ENCODE assay signal across 20 mouse cellular contexts in the genomic region with DNA sequence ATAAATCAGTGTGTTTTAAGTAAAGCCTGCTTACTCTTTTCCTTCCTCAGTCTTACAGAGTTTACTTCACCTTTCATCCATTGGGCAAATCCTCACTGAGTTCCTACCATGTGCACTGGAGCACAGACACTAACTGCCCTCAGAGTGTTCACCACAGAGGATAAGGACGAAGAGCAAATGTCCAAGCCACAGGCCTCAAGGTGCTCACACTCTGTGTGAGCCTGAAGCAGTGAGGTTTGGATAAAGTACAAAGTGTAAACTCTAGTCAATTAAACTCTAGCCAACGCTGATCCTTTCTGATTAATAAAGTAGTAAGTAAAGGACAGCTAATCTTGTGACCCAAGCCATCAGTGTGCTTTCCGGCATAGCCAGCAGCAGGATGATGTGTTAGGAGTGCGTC. TPM values are rescaled to one million over a fixed set of nuclear protein-coding genes. Genes with fewer than 3 reads are reported as not detected.
DNase-seq lines count a peak whose midpoint lies in the region; ATAC-seq and TF ChIP-seq lines count a peak whose summit lies in the region.
"Had no signal": no experiment of that assay in that cellular context is flagged by ENCODE, and none has a peak within 500 bp of the region (broad histone marks: within the 10 kb centered on the region; RNA-seq: fewer than 3 reads in every experiment).

No protein-coding gene starts in this region.

- no peaks in the 10 kb centered on the region for H3K4me1 ChIP-seq in kidney, embryonic 16.5 days (ENCODE audit: insufficient read depth, low read length)
- H3K4me1 ChIP-seq in kidney, postnatal 0 days (replicated peaks; ENCODE audit: insufficient read depth, low read length) = no peaks in the 10 kb centered on the region
- H3K4me1 ChIP-seq: forebrain, embryonic 13.5 days; hindbrain, embryonic 12.5 days had no signal

- H3K27ac ChIP-seq in kidney, embryonic 16.5 days (ENCODE audit: low read length) = no peak overlapping the region
- no peak overlapping the region for H3K27ac ChIP-seq in kidney, postnatal 0 days
- H3K27ac ChIP-seq: forebrain, embryonic 10.5 days; forebrain, embryonic 13.5 days; hindbrain, embryonic 12.5 days had no signal

- H3K27me3 ChIP-seq in kidney, embryonic 16.5 days (ENCODE audit: insufficient read depth, low read length) = no peaks in the 10 kb centered on the region
- H3K27me3 ChIP-seq in kidney, postnatal 0 days (ENCODE audit: insufficient read depth, low read length) = no peaks in the 10 kb centered on the region
- H3K27me3 ChIP-seq: forebrain, embryonic 13.5 days; hindbrain, embryonic 12.5 days had no signal

- no peak for ATAC-seq in kidney, embryonic 16.5 days (ENCODE audit: low FRiP score, low TSS enrichment)
- peak; percentile 63; the same call in 1 of the 2 replicates for ATAC-seq in kidney, postnatal 0 days (replicated peaks; ENCODE audit: low FRiP score, low read depth)
- ATAC-seq: activated CD4-positive, CD25-positive, alpha-beta regulatory T cell, adult 4 months; forebrain, embryonic 13.5 days; forebrain, embryonic 16.5 days had no signal

- 80% methylated on average over 4 of the region's 4 CpGs for WGBS in kidney, embryonic 16.5 days
- 80% methylated on average over 4 of the region's 4 CpGs for WGBS in kidney, postnatal 0 days

- H3K4me3 ChIP-seq in kidney, embryonic 16.5 days (ENCODE audit: low read length) = no peak overlapping the region
- no peak overlapping the region for H3K4me3 ChIP-seq in kidney, postnatal 0 days (replicated peaks; ENCODE audit: low read depth, low read length)
- H3K4me3 ChIP-seq: forebrain, embryonic 10.5 days; forebrain, embryonic 13.5 days; hindbrain, embryonic 12.5 days had no signal

- no peaks in the 10 kb centered on the region for H3K36me3 ChIP-seq in kidney, embryonic 16.5 days (ENCODE audit: insufficient read depth, low read length)
- H3K36me3 ChIP-seq in kidney, postnatal 0 days (ENCODE audit: insufficient read depth, low read length) = no peaks in the 10 kb centered on the region
- H3K36me3 ChIP-seq: forebrain, embryonic 10.5 days; hindbrain, embryonic 12.5 days had no signal

- TF ChIP-seq CTCF in kidney, postnatal 0 days (IDR thresholded peaks at IDR 0.05; ENCODE audit: low read depth) = no peak

- no peak overlapping the region for H3K9ac ChIP-seq in kidney, embryonic 16.5 days (replicated peaks; ENCODE audit: low read length)
- no peak overlapping the region for H3K9ac ChIP-seq in kidney, postnatal 0 days (ENCODE audit: low read depth, low read length)
- H3K9ac ChIP-seq: forebrain, embryonic 13.5 days; hindbrain, embryonic 12.5 days had no signal

- 0 out of 2 replicates have a peak, but pooled peaks cover 4% of the 10 kb centered on the region for H3K9me3 ChIP-seq in kidney, embryonic 16.5 days (ENCODE audit: low read length)
- H3K9me3 ChIP-seq in kidney, postnatal 0 days (replicated peaks; ENCODE audit: low read length) = no peaks in the 10 kb centered on the region
- H3K9me3 ChIP-seq: forebrain, embryonic 10.5 days; forebrain, embryonic 13.5 days; hindbrain, embryonic 12.5 days had no signal

- DNase-seq in kidney, adult 11 months = peak; percentile 43
- no peak for DNase-seq in kidney, postnatal 10 days
- DNase-seq in kidney, adult 9 months = peak; percentile 75
- no peak for DNase-seq in kidney, postnatal 0 days (ENCODE audit: low spot score)
- DNase-seq in kidney, postnatal 36 days = peak; percentile 31 to 45
- DNase-seq in cerebellum, adult 11-12 months = no peak
- DNase-seq: adrenal gland, adult 8-10 months; adrenal gland, postnatal 25 days; cerebellum, adult 18-20 months; cerebellum, adult 9-10 months; cerebellum, postnatal 14 days; gastrocnemius, postnatal 14 days; heart, adult 11 months had no signal

- H3K4me2 ChIP-seq in kidney, embryonic 16.5 days (replicated peaks; ENCODE audit: low read depth, low read length) = no peak overlapping the region
- no peak overlapping the region for H3K4me2 ChIP-seq in kidney, postnatal 0 days (ENCODE audit: low read length)
- H3K4me2 ChIP-seq: forebrain, embryonic 13.5 days; heart, embryonic 11.5 days; hindbrain, embryonic 12.5 days had no signal

RNA-seq across cellular contexts. Expression of a gene that starts 33.6 kb away (rescaled TPM):
- polyA plus RNA-seq in kidney, embryonic 16.5 days (2015; fragmentation: Nextera tagmentation; extraction: Ambion mirVana) = 0.50 and 0.82 TPM in 2 replicates
- polyA plus RNA-seq in kidney, postnatal 0 days (2015; fragmentation: Nextera tagmentation; extraction: Ambion mirVana) = 0.70 and 0.74 TPM in 2 replicates

Comparison
In these comparisons a context has a peak if more than half of its experiments do, and no peak if none do; other contexts are left out.
1. DNase-seq: peak in kidney, adult 11 months (single experiment), kidney, adult 9 months (single experiment) and kidney, postnatal 36 days (2 of 2); none in kidney, postnatal 10 days (single experiment), kidney, postnatal 0 days (single experiment) and cerebellum, adult 11-12 months (single experiment).